Mouse (Mus musculus): ENCODE data around the gene Sh3pxd2b. TPM values are rescaled to one million over a fixed set of nuclear protein-coding genes. Genes with fewer than 3 reads are reported as not detected.

Gene Sh3pxd2b
- polyA plus RNA-seq, 1 experiment from 2014 or later: 17.2 TPM

- H3K9ac ChIP-seq (replicated peaks; ENCODE audit: low read length): no peak overlapping the region
- H3K4me3 ChIP-seq (ENCODE audit: low read depth, low read length): no peak overlapping the region
- H3K4me1 ChIP-seq (ENCODE audit: control insufficient read depth, insufficient read depth, low read length): no peaks in the 10 kb centered on the region
- H3K27ac ChIP-seq (replicated peaks; ENCODE audit: low read depth, low read length): peak overlapping the region; percentile 63
- H3K27me3 ChIP-seq (ENCODE audit: control insufficient read depth, insufficient read depth, low read length): no peaks in the 10 kb centered on the region
- H3K4me2 ChIP-seq (ENCODE audit: low read depth, low read length): no peak overlapping the region
- WGBS: 6% methylated on average over 10 of the region's 10 CpGs
- no peaks in the 10 kb centered on the region for H3K36me3 ChIP-seq (replicated peaks; ENCODE audit: control insufficient read depth, insufficient read depth, low read depth, low read length)
- DNase-seq (ENCODE audit: low spot score): peak; percentile 71
- H3K9me3 ChIP-seq (replicated peaks; ENCODE audit: control insufficient read depth, low read length): no peaks in the 10 kb centered on the region
- peak; percentile 76 for ATAC-seq (replicated peaks; ENCODE audit: insufficient number of reproducible peaks, low FRiP score, low TSS enrichment, low read depth)
Measured at GRCm38 (mm10) chr11:32383341-32384134, 35.9 kb downstream of the Sh3pxd2b start.

GRCm38 (mm10) chr11:32384135-32384801, 36.6 kb downstream of the Sh3pxd2b start:
- Histone ChIP-seq H3K9me3 (replicated peaks; ENCODE audit: control insufficient read depth, low read length) (no peaks in the 10 kb centered on the region), H3K4me1 (ENCODE audit: control insufficient read depth, insufficient read depth, low read length) (no peaks in the 10 kb centered on the region), H3K4me3 (ENCODE audit: low read depth, low read length) (no peak overlapping the region), H3K27me3 (ENCODE audit: control insufficient read depth, insufficient read depth, low read length) (no peaks in the 10 kb centered on the region), H3K27ac (replicated peaks; ENCODE audit: low read depth, low read length) (peak overlapping the region; percentile 63), H3K9ac (replicated peaks; ENCODE audit: low read length) (no peak overlapping the region), H3K36me3 (replicated peaks; ENCODE audit: control insufficient read depth, insufficient read depth, low read depth, low read length) (no peaks in the 10 kb centered on the region), H3K4me2 (ENCODE audit: low read depth, low read length) (no peak overlapping the region)
- ATAC-seq (replicated peaks; ENCODE audit: insufficient number of reproducible peaks, low FRiP score, low TSS enrichment, low read depth): peak; percentile 25; the same call in 1 of the 2 replicates
- no peak for DNase-seq (ENCODE audit: low spot score)
- 65% methylated on average over 7 of the region's 7 CpGs for WGBS

GRCm38 (mm10) chr11:32386043-32386442, 38.4 kb downstream of the Sh3pxd2b start:
- no peaks in the 10 kb centered on the region for H3K36me3 ChIP-seq (replicated peaks; ENCODE audit: control insufficient read depth, insufficient read depth, low read depth, low read length)
- no peaks in the 10 kb centered on the region for H3K9me3 ChIP-seq (replicated peaks; ENCODE audit: control insufficient read depth, low read length)

GRCm38 (mm10) chr11:32388064-32388463, 40.4 kb downstream of the Sh3pxd2b start:
- Histone ChIP-seq H3K27me3 (ENCODE audit: control insufficient read depth, insufficient read depth, low read length) (no peaks in the 10 kb centered on the region), H3K27ac (replicated peaks; ENCODE audit: low read depth, low read length) (no peak overlapping the region), H3K4me3 (ENCODE audit: low read depth, low read length) (no peak overlapping the region), H3K4me1 (ENCODE audit: control insufficient read depth, insufficient read depth, low read length) (no peaks in the 10 kb centered on the region), H3K9me3 (replicated peaks; ENCODE audit: control insufficient read depth, low read length) (no peaks in the 10 kb centered on the region), H3K36me3 (replicated peaks; ENCODE audit: control insufficient read depth, insufficient read depth, low read depth, low read length) (no peaks in the 10 kb centered on the region; the same call in 1 of the 2 replicates), H3K9ac (replicated peaks; ENCODE audit: low read length) (no peak overlapping the region), H3K4me2 (ENCODE audit: low read depth, low read length) (no peak overlapping the region)
- ATAC-seq (replicated peaks; ENCODE audit: insufficient number of reproducible peaks, low FRiP score, low TSS enrichment, low read depth) (no peak), DNase-seq (ENCODE audit: low spot score) (no peak)
- 89% methylated on average over 2 of the region's 2 CpGs for WGBS

More at GRCm38 (mm10) chr11:32386043-32386442, 38.4 kb downstream of the Sh3pxd2b start:
- no peak overlapping the region for H3K4me2 ChIP-seq (ENCODE audit: low read depth, low read length)
- no peak overlapping the region for H3K4me3 ChIP-seq (ENCODE audit: low read depth, low read length)
- 86% methylated on average over 2 of the region's 2 CpGs for WGBS
- no peak for ATAC-seq (replicated peaks; ENCODE audit: insufficient number of reproducible peaks, low FRiP score, low TSS enrichment, low read depth)
- no peak overlapping the region for H3K27ac ChIP-seq (replicated peaks; ENCODE audit: low read depth, low read length)
- DNase-seq (ENCODE audit: low spot score): no peak
- no peak overlapping the region for H3K9ac ChIP-seq (replicated peaks; ENCODE audit: low read length)
- H3K27me3 ChIP-seq (ENCODE audit: control insufficient read depth, insufficient read depth, low read length): no peaks in the 10 kb centered on the region
- H3K4me1 ChIP-seq (ENCODE audit: control insufficient read depth, insufficient read depth, low read length): no peaks in the 10 kb centered on the region

- H3K27ac ChIP-seq (replicated peaks; ENCODE audit: low read depth, low read length): no peak overlapping the region
- H3K36me3 ChIP-seq (replicated peaks; ENCODE audit: control insufficient read depth, insufficient read depth, low read depth, low read length): peaks cover 6% of the 10 kb centered on the region
- no peak overlapping the region for H3K4me3 ChIP-seq (ENCODE audit: low read depth, low read length)
- H3K9me3 ChIP-seq (replicated peaks; ENCODE audit: control insufficient read depth, low read length): no peaks in the 10 kb centered on the region
- ATAC-seq (replicated peaks; ENCODE audit: insufficient number of reproducible peaks, low FRiP score, low TSS enrichment, low read depth) (no peak), DNase-seq (ENCODE audit: low spot score) (no peak)
- H3K4me2 ChIP-seq (ENCODE audit: low read depth, low read length): no peak overlapping the region
- H3K27me3 ChIP-seq (ENCODE audit: control insufficient read depth, insufficient read depth, low read length): no peaks in the 10 kb centered on the region
- no peak overlapping the region for H3K9ac ChIP-seq (replicated peaks; ENCODE audit: low read length)
- 78% methylated on average over 2 of the region's 2 CpGs for WGBS
- no peaks in the 10 kb centered on the region for H3K4me1 ChIP-seq (ENCODE audit: control insufficient read depth, insufficient read depth, low read length)
Measured at GRCm38 (mm10) chr11:32393095-32393494, 45.5 kb downstream of the Sh3pxd2b start.

GRCm38 (mm10) chr11:32395791-32396190, 48.2 kb downstream of the Sh3pxd2b start:
- Histone ChIP-seq H3K9me3 (replicated peaks; ENCODE audit: control insufficient read depth, low read length) (no peaks in the 10 kb centered on the region), H3K27ac (replicated peaks; ENCODE audit: low read depth, low read length) (no peak overlapping the region), H3K36me3 (replicated peaks; ENCODE audit: control insufficient read depth, insufficient read depth, low read depth, low read length) (peaks cover 6% of the 10 kb centered on the region), H3K4me1 (ENCODE audit: control insufficient read depth, insufficient read depth, low read length) (no peaks in the 10 kb centered on the region), H3K9ac (replicated peaks; ENCODE audit: low read length) (no peak overlapping the region), H3K4me3 (ENCODE audit: low read depth, low read length) (no peak overlapping the region), H3K27me3 (ENCODE audit: control insufficient read depth, insufficient read depth, low read length) (no peaks in the 10 kb centered on the region), H3K4me2 (ENCODE audit: low read depth, low read length) (no peak overlapping the region)
- ATAC-seq (replicated peaks; ENCODE audit: insufficient number of reproducible peaks, low FRiP score, low TSS enrichment, low read depth): no peak
- WGBS: 86% methylated on average over 6 of the region's 6 CpGs
- no peak for DNase-seq (ENCODE audit: low spot score)

GRCm38 (mm10) chr11:32398446-32398845, 50.8 kb downstream of the Sh3pxd2b start:
- Histone ChIP-seq H3K4me3 (ENCODE audit: low read depth, low read length) (no peak overlapping the region), H3K4me1 (ENCODE audit: control insufficient read depth, insufficient read depth, low read length) (no peaks in the 10 kb centered on the region), H3K36me3 (replicated peaks; ENCODE audit: control insufficient read depth, insufficient read depth, low read depth, low read length) (peaks cover 6% of the 10 kb centered on the region), H3K9ac (replicated peaks; ENCODE audit: low read length) (no peak overlapping the region), H3K4me2 (ENCODE audit: low read depth, low read length) (no peak overlapping the region), H3K27ac (replicated peaks; ENCODE audit: low read depth, low read length) (no peak overlapping the region), H3K27me3 (ENCODE audit: control insufficient read depth, insufficient read depth, low read length) (no peaks in the 10 kb centered on the region), H3K9me3 (replicated peaks; ENCODE audit: control insufficient read depth, low read length) (no peaks in the 10 kb centered on the region)
- DNase-seq (ENCODE audit: low spot score) (no peak), ATAC-seq (replicated peaks; ENCODE audit: insufficient number of reproducible peaks, low FRiP score, low TSS enrichment, low read depth) (no peak)
- 71% methylated on average over 2 of the region's 2 CpGs for WGBS

GRCm38 (mm10) chr11:32399261-32399660, 51.6 kb downstream of the Sh3pxd2b start:
- no peaks in the 10 kb centered on the region for H3K4me1 ChIP-seq (ENCODE audit: control insufficient read depth, insufficient read depth, low read length)
- H3K27me3 ChIP-seq (ENCODE audit: control insufficient read depth, insufficient read depth, low read length): no peaks in the 10 kb centered on the region
- WGBS: 81% methylated on average over 2 of the region's 2 CpGs
- H3K36me3 ChIP-seq (replicated peaks; ENCODE audit: control insufficient read depth, insufficient read depth, low read depth, low read length): peaks cover 3% of the 10 kb centered on the region
- H3K27ac ChIP-seq (replicated peaks; ENCODE audit: low read depth, low read length): no peak overlapping the region
- no peak for DNase-seq (ENCODE audit: low spot score)
- H3K4me2 ChIP-seq (ENCODE audit: low read depth, low read length): no peak overlapping the region
- no peak for ATAC-seq (replicated peaks; ENCODE audit: insufficient number of reproducible peaks, low FRiP score, low TSS enrichment, low read depth)
- H3K9me3 ChIP-seq (replicated peaks; ENCODE audit: control insufficient read depth, low read length): no peaks in the 10 kb centered on the region
- H3K9ac ChIP-seq (replicated peaks; ENCODE audit: low read length): no peak overlapping the region
- H3K4me3 ChIP-seq (ENCODE audit: low read depth, low read length): no peak overlapping the region
